In the genomic region with DNA sequence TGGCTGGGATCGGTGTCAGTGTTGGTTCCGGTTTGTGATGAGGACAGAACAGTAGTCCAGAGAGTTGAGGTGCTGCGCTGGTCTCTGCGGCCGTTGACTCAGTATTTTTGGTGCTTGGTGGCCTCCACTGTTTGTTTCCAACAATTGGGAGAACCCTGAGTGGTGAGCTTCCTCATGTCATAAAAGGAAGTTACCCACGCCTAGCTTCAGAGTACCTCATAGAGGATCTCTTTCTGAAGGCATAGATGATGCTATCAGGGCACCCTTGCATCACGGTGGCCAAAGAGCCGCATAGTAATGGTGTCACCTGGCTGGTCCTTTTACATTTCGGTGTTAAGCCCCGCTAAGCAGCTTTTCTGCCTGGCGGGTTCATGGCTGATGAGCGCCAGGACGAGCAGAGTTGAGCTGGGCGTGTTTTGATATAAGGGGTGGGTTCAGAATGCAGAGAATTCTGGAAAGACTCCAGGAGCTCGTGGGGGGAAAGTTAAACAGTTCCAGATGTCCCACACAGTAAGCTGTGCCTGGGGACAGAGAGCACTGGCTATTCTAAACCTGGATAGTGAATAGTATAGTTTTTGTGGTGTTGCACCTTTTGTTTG, we compare ENCODE assay signal across 8 mouse cellular contexts. TPM values are rescaled to one million over a fixed set of nuclear protein-coding genes. Genes with fewer than 3 reads are reported as not detected.
A peak's percentile ranks its signal among the peaks of the same experiment; 100 is the strongest.
DNase-seq lines count a peak whose midpoint lies in the region; ATAC-seq and TF ChIP-seq lines count a peak whose summit lies in the region.

No protein-coding gene starts in this region.

- H3K9ac ChIP-seq in intestine, embryonic 14.5 days (ENCODE audit: low read length): no peak overlapping the region
- no peak overlapping the region for H3K9ac ChIP-seq in lung, postnatal 0 days (replicated peaks; ENCODE audit: low read depth)

- H3K27me3 ChIP-seq in intestine, embryonic 14.5 days (replicated peaks; ENCODE audit: control insufficient read depth, insufficient read depth, low read length): no peaks in the 10 kb centered on the region
- H3K27me3 ChIP-seq in lung, postnatal 0 days (replicated peaks; ENCODE audit: insufficient read depth, low read length): no peaks in the 10 kb centered on the region

- intact Hi-C loops in left cerebral cortex, postnatal 4 days (cut with DNase I): no loop called here
- intact Hi-C loops in left cerebral cortex, postnatal 25 days (cut with DNase I): no loop called here
- intact Hi-C loops in gastrocnemius, postnatal 14 days (cut with DNase I; ENCODE audit: low total_unique reads): loop anchor here (10.0 kb wide), 1 partner anchor 254 kb away; no protein-coding TSS in a partner anchor

- no peaks in the 10 kb centered on the region for H3K9me3 ChIP-seq in intestine, embryonic 14.5 days (ENCODE audit: control insufficient read depth, low read length)
- H3K9me3 ChIP-seq in lung, postnatal 0 days (ENCODE audit: low read length): no peaks in the 10 kb centered on the region

- H3K4me1 ChIP-seq in intestine, embryonic 14.5 days (replicated peaks; ENCODE audit: control insufficient read depth, insufficient read depth, low read length): peaks cover 23% of the 10 kb centered on the region
- H3K4me1 ChIP-seq in lung, postnatal 0 days (ENCODE audit: insufficient read depth, low read depth, low read length): no peaks in the 10 kb centered on the region

- WGBS in intestine, embryonic 14.5 days: 38% methylated on average over 15 of the region's 15 CpGs
- WGBS in lung, postnatal 0 days: 29% methylated on average over 15 of the region's 15 CpGs

- peak; percentile 50 for DNase-seq in left cerebral cortex, postnatal 4 days
- no peak for DNase-seq in left cerebral cortex, postnatal 25 days (ENCODE audit: low spot score in 2 of 2)
- peak; percentile 42 for DNase-seq in gastrocnemius, postnatal 14 days
- DNase-seq in intestine, embryonic 14.5 days (ENCODE audit: low spot score): peak; percentile 62
- DNase-seq in lung, postnatal 0 days (ENCODE audit: low spot score): peak; percentile 72
- no peak for DNase-seq in MN1 (ENCODE audit: low spot score)
- DNase-seq in layer of hippocampus, adult 9-11 months: no peak
- DNase-seq in cerebellum, postnatal 25 days: no peak

- peak overlapping the region; percentile 22; the same call in 1 of the 2 replicates for H3K27ac ChIP-seq in intestine, embryonic 14.5 days (ENCODE audit: low read depth)
- no peak overlapping the region for H3K27ac ChIP-seq in lung, postnatal 0 days (ENCODE audit: low read length)

- peak overlapping the region; percentile 34 for H3K4me2 ChIP-seq in intestine, embryonic 14.5 days (ENCODE audit: low read length)
- H3K4me2 ChIP-seq in lung, postnatal 0 days (replicated peaks; ENCODE audit: low read depth, low read length): peak overlapping the region; percentile 6; the same call in 1 of the 2 replicates

- ATAC-seq in intestine, embryonic 14.5 days (replicated peaks; ENCODE audit: low FRiP score, low TSS enrichment, low read depth): 0 out of 2 replicates have a peak, but pooled peaks have one; percentile 5
- ATAC-seq in lung, postnatal 0 days: peak; percentile 39

- no peak for TF ChIP-seq CTCF in lung, postnatal 0 days (IDR thresholded peaks at IDR 0.05)

- peak overlapping the region; percentile 7; the same call in 1 of the 2 replicates for H3K4me3 ChIP-seq in intestine, embryonic 14.5 days (ENCODE audit: low read depth, low read length)
- 0 out of 2 replicates have a peak overlapping the region, but pooled peaks have one; percentile 0 for H3K4me3 ChIP-seq in lung, postnatal 0 days (ENCODE audit: low read depth, low read length)

- TF ChIP-seq EP300 in lung, postnatal 0 days (IDR thresholded peaks at IDR 0.05): no peak

- no peaks in the 10 kb centered on the region for H3K36me3 ChIP-seq in intestine, embryonic 14.5 days (ENCODE audit: control insufficient read depth, insufficient read depth, low read length)
- no peaks in the 10 kb centered on the region for H3K36me3 ChIP-seq in lung, postnatal 0 days (ENCODE audit: insufficient read depth, low read length)

RNA-seq across cellular contexts. Expression of a gene that starts 48.9 kb away (rescaled TPM):
- total RNA-seq in left cerebral cortex, postnatal 4 days (2021): 10 to 100 TPM; 13.7 to 14.3 TPM
- total RNA-seq in left cerebral cortex, postnatal 25 days (2021): 10 to 100 TPM in 1 of 2 experiments, 1 to 10 TPM in 1; 9.8 to 10.5 TPM
- total RNA-seq in gastrocnemius, postnatal 14 days (2021): 1 to 10 TPM; 4.2 to 4.5 TPM
- polyA plus RNA-seq in intestine, embryonic 14.5 days (2014; fragmentation: Nextera tagmentation; extraction: Ambion mirVana): 13.0 and 14.4 TPM in 2 replicates
- polyA plus RNA-seq in lung, postnatal 0 days (2015; fragmentation: Nextera tagmentation; extraction: Ambion mirVana): 9.2 and 9.4 TPM in 2 replicates

Comparison
In these comparisons a context has a peak if more than half of its experiments do, and no peak if none do; other contexts are left out.
1. DNase-seq: peak in left cerebral cortex, postnatal 4 days (single experiment), gastrocnemius, postnatal 14 days (single experiment), intestine, embryonic 14.5 days (single experiment) and lung, postnatal 0 days (single experiment); none in left cerebral cortex, postnatal 25 days (0 of 2), MN1 (single experiment), layer of hippocampus, adult 9-11 months (single experiment) and cerebellum, postnatal 25 days (0 of 2).